Mouse (Mus musculus) erythroblast, embryonic 14.5 days (primary cell): ENCODE results near the gene Lrig1.

Source experiments
- GATA1 ChIP-seq: IDR thresholded peaks from 2 replicates; pipeline ENCODE4 v1.6.1; 2012; ENCODE audit warnings: low read length, inconsistent platforms, mixed read lengths
- TAL1 ChIP-seq: IDR thresholded peaks from 3 replicates; pipeline ENCODE4 v1.6.1; 2012; ENCODE audit warnings: low read length, inconsistent platforms, mixed read lengths

- TF ChIP-seq TAL1 (no peak), GATA1 (no peak)
Observed at GRCm38 (mm10) chr6:94599016-94599415, 100.9 kb downstream of the Lrig1 start.
